Mouse (Mus musculus): Measurements from ENCODE around the gene Fam172a.
"Not testable (repeated sequence)": the region's sequence is repeated elsewhere in the genome, so short reads cannot be mapped to it uniquely, and the experiment has no call there.

Fam172a gene

DNA sequence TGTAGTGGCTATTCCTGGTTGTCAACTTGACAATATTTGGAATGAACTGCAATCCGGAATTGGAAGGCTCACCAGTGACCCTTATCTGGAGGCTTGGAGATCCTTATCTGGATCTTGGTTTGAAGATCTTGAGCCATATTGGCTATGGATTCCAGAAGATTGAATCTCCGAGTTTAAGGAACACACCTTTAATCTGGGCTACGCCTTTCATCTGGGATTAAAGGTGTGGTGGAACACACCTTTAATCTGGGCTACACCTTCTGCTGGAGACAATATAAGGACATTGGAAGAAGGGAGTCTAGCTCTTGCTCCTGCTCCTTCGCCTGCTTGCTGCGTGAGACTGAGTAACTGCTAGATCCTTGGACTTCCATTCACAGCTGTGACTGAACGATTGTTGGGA lies at the start of gene Fam172a:
Gene Fam172a (plus strand): TSS at position 301 of the 400 bp plus-strand sequence.
- DNase-seq: not testable (repeated sequence)

DNA sequence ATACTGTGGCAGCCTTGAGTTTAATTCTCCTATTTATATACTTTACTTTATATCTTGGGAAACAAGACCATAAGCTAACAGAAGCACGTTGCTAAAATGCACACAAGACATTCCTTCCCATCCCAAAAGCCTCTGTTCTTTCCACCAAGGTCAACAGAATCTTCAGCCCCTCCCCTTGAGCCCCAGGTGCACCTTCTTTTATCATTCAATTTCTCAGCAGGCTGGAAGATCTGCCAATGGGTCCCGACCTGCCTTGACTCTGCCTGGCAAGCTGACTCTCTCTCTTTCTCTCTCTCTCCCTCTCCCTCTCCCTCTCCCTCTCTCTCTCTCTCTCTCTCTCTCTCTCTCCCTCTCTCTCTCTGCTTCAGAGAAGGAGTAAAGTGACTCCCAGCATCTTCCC lies 13.2 kb upstream of the Fam172a start:
- DNase-seq: no peak

DNA sequence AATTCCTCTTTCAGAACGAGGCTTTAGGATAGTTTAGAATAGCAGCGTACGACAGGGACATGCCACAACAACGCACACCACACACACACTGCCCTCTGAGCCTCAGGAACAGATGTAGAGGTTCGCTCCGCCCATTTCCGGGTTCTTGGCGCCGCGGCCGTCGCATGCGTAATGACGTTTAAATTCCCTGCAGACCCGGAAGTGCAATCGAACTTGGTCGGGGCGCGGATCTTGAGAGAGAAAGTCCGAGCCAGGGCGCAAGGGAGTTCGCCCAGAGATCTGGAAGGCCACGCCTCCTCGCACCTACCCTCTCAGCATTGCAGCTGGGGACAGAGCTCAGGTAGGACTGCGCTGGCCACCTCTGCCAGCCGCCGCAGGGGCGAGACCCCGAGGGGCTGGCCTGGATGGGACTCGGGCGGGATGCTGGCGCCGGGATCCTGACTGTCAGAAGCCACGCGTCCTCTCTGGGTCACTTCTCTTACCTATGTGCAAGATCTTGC lies 6.7 kb downstream of the Fam172a start:
- DNase-seq: peak; percentile 90

DNA sequence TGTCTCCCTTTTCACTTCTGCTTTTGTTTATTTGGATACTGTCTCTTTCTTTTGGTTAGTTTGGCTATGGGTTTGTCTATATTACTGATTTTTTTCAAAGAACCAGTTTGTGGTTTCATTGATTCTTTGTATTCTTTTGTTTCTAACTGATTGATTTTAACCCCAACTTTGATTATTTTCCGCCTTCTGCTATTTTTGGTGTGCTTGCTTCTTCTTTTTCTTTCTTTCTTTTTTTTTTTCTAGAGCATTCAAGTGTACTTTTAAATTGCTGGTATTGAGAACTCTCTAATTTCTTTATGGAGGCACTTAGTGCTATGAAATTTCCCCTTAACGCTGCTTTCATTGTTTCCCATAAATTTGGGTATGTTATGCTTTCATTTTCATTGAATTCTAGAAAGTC lies 15.7 kb downstream of the Fam172a start:
- no peak for DNase-seq

DNA sequence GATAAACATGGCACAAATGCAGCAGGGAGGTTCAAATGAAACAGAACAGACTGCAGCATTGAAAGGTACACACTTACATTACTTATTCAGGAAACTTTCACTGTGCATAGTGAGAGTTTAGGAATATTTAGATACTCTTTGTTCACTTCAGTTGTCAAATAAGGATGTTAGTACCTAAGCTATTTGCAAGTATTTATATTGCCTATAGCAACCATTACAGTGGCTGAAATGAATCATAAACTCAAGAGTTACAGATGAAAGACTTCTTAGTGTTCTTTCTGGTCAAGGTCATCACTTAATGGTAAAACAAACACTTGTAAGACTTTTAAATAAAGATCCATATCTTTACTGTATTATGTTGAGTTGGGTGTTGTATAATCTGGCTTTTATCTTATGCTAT lies 41.0 kb downstream of the Fam172a start:
- DNase-seq: no peak

DNA sequence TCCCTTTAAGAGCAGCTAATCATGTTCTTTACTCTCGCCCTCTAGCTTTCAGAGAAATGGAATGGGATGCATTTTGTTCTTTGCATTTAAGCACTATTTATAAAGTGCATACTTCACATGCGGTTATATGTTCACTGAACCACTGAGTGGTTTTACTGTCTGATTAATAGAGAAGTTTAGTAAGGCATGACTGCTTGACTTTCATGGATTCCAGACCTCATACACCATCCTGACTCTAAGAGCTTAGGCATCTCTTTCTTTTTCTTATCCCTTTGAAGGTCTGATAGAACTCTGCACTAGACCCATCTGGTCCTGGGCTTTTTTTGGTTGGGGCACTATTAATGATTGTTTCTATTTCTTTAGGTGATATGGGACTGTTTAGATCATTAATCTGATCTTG lies 75.8 kb downstream of the Fam172a start:
- DNase-seq: no peak

DNA sequence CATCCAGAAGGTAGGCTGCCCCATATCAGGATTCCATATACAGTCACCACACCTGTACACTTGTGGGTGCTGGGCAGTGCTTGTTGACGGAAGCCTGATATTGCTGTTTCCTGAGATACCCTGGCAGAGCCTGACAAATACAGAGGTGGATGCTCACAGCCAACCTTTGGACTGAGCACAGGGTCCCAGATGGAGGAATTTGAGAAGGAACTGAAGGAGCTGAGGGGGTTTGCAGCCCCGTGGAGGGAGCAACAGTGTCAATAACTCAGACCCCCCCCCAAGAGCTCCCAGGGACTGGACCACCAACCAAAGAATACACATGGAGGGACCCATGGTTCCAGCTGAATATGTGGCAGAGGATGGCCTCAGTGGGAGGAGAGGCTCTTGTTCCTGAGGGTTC lies 105.5 kb downstream of the Fam172a start:
- DNase-seq: not testable (repeated sequence)

DNA sequence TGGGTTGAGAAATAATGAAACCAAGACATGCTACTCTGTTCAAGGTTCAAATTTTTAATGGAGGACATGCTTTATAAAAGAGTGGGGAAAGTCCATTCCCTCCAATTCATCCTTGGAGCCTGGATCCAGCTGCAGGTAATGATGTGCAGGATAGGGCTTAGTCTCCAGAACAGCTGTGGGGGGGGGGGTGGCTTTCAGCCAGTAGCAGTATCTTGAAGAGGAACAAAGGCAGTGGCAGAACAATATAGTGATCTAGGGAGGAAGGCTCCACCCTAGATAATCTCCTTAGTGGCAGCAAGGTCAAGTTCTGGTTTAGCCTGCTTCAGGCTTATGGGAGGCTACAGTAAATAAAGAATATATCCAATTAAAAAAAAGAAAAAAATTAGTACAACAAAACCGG lies 108.6 kb downstream of the Fam172a start:
- no peak for DNase-seq

DNA sequence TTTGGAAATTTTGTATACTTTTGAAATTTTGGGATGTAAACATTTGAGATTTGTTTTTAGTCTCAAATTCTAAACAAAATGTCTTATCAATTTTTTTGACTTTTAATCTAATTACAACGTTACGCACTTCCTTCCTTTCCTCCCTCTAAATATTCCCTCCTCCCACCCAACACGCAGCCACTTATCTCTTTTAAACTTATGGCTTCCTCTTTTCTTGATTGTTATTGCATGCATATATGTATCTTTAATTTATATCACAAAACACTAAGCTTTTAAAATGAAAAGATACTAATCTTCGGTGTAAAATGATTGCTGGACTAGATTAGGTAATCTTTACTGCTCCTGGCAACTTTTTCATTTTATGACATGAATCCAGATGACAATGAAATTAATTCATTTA lies 124.3 kb downstream of the Fam172a start:
- DNase-seq: no peak

DNA sequence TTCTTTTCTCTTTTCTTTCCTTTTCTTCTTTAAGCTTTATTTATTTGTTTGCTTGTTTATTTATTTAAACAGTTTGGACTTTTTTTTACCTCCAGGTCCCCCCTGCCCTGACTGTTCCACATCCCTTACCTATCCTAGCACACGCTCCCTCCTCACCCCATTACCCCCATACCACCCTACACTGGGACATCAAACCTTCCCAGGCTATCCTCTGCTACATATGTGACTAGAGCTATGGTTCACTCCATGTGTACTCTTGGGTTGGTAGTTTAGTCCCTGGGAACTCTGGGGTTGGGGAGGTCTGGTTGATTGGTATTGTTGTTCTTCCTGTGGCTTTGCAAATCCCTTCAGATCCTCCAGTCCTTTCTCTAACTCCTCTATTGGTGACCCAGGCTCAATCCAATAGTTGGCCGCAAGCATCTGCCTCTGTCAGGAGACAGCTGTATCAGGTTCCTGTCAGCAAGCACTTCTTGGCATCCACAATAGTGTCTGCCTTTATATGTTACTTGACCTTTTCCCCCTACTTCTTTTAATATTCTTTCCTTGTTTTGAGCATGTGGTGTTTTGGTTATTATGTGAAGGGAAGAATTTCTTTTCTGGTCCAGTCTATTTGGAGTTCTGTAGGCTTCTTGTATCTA lies 141.3 kb downstream of the Fam172a start:
- no peak for DNase-seq

DNA sequence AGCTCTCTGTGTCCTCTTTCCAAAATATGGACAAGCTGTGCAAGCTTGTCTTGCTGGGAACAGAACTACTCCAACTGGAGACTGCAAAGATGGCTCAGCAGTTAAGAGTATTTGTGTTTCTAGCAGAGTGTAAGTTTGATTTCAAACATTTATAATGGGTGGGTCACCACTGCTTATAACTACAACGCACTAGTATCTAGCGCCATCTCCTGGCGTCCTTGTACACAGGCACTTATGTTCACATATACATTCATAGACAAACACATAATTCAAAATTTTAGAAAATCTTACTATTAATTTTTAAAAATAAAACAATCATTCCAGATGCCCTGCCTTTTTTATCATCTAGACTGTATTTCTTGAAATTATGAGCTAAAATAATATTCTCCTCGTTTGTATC lies 147.0 kb downstream of the Fam172a start:
- DNase-seq: peak; percentile 5

DNA sequence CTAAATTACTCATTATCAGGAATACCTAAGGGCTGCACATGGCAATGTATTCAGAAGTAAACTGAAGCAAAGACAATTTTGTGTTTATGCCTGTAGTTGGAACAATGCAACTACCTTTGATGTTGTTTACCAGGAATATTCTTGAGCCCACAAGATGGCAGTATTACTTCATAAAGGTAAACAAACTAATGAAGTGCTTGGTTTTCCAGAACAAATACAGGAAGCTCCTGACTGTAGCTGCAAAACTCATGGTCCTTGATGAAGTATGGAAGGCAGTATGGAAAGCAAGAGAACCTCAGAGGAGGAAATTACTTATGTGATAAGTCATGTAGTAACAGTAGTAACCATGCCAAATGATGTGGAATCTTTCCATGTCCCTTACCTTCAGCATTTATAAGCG lies 163.0 kb downstream of the Fam172a start:
- DNase-seq: no peak

DNA sequence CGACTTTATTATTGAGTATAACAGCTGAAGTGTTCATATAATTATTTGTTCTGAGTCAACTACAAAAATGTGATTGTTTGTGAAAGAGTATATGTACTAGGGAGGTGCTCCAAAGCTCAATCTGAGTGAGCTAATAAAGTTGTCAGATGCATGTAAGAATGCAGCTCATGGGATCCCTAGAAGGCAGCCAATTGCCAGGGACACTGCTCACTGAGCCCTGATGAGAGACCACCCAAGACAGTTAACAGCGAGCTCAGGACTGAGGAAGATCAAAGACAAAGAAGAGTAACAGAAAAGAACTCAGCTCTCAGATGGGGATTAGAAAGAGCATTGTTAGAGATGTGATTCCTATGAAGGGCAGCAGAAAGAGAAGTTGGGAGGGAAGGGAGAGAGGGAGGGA lies 166.5 kb downstream of the Fam172a start:
- DNase-seq: no peak

DNA sequence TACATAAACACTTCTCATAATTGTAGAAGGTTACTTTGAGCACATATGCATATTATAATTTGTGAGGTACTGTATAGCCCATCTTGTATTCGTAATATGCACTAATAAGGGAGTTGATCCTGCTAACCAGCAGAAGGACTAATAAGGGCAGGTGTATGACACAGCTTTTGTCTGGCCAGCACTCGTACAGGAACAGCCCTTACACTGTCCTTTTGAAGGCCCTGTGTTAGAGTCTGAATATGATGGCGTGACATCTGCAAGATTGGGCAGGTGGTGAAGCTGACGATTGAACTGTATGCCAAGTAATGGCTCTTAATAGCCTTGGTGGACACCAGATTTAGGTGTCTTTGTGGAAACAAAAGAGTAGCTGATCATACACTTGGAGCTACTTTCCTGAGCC lies 176.3 kb downstream of the Fam172a start:
- no peak for DNase-seq

DNA sequence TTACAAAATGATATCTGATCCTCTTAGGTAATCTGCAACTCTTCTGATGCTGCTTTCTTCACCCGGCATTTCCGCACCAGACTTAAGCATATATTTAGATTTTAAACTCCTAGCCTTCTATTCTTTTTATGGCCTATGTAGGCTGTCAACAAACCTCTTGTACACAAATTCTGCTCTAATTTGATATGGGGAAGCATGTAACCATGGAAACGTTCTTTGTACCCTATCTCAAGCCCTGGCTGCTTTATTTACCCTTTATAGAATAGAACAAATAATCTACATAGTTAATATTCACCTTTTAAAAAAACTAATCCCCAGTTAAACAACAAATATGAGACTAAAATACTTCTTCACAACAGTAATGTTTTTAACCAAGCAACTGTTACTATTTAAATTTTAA lies 176.7 kb downstream of the Fam172a start:
- no peak for DNase-seq

DNA sequence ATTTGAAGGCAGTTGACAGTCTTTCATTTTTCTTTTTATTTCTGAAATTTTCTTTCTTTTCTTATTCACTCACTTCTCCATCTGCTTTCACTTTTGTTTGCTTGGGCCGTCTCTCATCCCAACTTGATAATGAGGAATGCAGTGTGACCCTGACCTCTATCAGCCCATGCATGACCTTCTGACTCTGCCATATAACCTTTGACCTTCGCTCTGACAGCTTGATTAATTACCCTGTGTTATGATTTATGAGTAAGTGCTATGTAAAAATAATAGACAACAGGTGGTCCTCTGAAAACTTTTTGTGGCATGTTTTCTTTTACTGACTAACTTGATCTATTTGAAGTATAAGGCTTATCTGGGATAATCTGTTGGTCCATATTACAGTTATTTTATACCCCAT lies 195.8 kb downstream of the Fam172a start:
- DNase-seq: no peak

DNA sequence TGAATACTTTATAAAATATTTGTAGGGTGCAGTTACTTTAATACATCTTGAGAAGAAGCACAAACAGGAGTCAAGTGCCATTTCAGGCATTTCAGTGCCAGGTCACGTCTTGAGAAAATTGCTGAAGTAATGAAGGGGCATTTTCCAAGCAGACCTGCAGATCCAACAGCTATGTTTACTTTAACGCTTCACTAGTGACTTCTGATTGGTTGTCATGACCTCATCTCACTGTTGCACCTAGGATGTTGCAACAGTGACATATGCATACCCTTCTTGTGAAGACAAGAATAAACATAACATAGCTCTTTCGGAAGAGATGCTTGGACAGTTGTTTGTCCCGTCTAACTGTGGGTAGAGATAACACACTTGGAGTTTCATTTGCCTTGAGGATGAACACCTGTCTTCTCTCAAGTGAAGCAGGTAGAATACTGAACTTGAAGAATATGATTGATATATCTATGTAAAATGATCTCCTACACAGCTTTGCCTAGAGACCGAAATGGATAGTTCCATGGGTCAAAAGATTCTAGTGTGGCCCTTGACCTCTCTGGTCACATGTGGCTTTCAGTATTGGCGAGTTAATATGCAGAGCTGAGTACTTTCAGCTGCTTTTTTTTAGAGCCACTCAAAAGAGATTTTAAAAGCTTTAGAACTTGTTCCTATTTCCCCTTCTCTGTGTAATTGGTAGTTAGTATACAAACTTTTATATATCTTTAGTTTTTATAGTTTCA lies 196.4 kb downstream of the Fam172a start:
- DNase-seq: no peak

DNA sequence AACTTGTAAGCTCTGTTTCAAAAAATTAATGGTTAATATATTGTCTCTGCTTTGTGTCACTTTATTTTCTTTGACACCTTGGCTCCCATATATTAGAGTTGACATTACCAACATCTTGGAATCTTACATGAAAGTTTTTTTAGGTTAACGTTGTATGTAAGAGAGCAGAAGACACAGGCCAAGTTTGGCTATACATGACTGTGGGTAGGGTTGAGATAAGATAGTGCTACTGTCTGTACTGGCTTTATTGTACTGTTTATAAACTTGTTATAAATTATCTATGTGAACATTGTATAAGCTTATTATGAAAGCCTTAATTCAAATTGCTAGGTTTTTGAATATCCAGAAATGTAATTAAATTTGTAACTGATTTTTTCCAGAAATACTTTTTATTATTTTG lies 197.9 kb downstream of the Fam172a start:
- no peak for DNase-seq

DNA sequence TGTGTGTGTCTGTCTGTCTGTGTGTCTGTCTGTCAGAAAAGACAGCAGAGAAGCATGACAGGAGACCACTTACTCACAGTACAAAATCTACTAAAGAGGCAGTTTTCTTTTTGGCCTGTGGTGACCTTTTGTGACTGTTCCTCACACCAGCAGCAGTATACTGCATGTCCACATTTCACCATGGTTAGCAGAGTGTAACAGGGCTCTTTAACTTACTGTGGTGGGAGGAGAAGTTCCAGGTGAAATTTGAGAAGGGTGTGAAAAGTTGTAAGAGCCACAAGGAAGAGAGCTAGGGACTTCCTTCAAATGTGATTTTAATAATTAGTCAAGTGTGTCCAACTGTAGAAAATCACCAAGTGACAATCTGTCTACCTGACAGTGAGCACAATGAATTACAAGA lies 199.0 kb downstream of the Fam172a start:
- DNase-seq: no peak

DNA sequence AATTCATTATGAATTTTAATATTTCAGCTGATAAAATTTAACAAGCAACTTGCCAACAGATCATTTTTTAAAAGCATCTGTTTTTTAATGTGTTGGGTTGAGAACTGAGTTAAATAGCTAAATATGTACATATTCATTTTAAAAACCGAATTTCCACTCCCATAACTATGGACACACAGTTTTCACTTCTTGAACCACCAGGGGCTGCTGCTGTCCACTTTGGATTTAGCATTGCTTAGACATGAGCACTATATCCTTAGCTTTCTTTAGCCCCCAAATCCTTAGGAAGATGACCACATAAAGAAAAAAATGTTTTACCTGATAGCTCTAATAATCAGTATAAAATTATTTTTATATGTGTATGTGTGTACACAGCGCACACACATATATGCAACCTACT lies 207.4 kb downstream of the Fam172a start:
- DNase-seq: no peak

DNA sequence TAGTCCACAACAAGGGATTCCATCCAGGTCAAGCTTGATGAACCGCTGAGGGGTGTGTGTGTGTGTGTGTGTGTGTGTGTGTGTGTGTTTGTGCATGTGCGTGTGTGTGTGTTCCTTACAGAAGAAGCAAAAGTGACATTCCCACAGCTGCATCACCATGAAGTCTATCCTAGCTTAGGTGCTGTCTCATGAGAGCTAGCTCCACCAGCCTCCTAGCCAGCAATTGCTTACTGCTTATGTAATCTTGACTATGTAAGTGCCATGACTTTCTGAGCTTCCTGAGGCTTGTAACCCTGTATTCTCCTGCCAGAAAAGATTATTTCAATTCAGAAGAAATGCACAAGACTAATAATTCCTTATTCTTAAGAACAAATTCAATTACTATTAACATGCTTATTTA lies 221.0 kb downstream of the Fam172a start:
- DNase-seq: no peak

DNA sequence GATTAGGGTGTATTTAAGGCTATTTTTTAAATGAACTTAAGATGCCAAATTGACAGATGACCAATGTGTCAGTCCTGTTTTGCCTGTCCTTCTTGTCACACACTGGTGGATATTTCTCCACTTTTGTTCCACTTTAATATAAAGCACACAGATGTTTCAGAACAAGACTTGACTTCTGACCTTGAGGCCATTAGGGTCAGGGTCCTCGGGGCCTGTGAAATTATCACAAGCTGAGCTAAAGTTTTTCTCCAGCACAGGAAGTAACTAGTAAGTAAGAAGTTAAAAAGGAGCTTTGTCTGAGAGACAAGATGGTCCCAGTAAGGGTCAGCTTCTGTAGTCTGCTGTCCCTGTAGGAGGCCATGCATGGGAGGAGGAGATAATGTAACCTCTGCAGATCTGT lies 255.8 kb downstream of the Fam172a start:
- no peak for DNase-seq

DNA sequence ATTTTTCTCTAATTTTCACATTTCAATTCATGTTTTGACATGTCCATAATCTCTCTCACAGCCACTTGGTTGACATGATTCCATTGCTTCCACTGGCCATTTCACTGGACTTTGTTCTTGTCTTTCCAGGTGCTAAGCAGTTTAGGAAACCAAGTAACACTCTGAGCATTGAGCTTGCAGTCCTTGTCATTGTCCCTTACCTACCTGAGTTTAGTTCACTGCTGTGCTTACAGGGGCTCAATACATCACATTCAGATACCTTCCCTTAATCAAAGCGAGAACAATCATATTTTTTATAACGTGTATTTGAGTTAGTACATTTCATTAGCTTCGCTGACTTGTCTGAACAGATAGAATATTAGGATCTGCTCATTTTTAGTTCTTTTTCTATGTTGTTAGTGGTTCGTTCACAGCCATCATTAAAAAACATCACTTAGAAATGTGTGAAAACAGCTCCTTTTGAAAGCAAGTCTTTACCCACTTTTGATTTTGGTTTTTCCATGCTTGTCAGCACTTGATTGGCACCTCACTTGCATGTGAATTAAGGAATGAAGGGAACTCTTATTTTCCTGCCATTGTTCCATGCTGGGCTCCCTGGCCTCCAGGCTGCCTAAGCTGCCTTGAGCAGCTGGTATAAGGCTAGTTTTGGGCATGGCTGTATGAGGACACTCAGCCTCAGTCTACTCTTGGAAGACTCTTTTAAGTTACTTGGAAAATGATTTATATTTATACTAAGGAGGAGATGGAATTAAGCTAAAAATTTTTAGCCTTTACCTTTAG lies 257.9 kb downstream of the Fam172a start:
- DNase-seq: no peak

DNA sequence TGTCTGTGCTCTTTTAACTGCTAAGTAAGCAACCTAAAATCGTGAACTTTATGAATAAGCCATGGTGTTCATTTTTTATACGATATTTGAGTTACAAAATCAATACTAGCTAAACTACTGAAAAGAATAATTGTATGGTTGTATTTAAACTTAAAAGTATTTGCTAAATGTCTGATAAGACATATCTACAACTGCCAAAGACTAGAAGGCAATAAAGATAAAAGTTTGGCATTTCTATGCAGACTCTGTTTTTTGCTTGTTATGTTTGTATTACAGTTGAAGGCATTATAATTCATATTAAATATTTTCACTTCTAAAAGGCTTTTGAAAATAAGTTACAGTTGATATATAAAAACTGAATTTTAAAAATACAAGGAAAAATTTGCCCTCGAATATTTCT lies 274.4 kb downstream of the Fam172a start:
- DNase-seq: no peak

Measured in liver (tissue).